Mouse (Mus musculus) C2C12 (cell line): Measurements from ENCODE around the gene Dmrta1. TPM values are rescaled to one million over a fixed set of nuclear protein-coding genes. Genes with fewer than 3 reads are reported as not detected.

Source experiments
- H3K27me3 ChIP-seq: one replicate; pipeline ENCODE4 v1.6.1; 2011; ENCODE audit not compliant: control insufficient read depth, insufficient read depth, insufficient read length
- H3K36me3 ChIP-seq: one replicate; pipeline ENCODE4 v1.6.1; 2011; ENCODE audit not compliant: control insufficient read depth, insufficient read depth
- H3K4me3 ChIP-seq: one replicate; pipeline ENCODE4 v1.5.1; 2011; ENCODE audit warnings: mild to moderate bottlenecking, control low read depth; ENCODE audit not compliant: poor library complexity, insufficient read depth, severe bottlenecking
- H3K79me2 ChIP-seq: one replicate; pipeline ENCODE4 v1.6.1; 2011; ENCODE audit not compliant: control insufficient read depth, insufficient read depth
- H3K79me3 ChIP-seq: one replicate; pipeline ENCODE4 v1.6.1; 2011; ENCODE audit warnings: low read depth, control low read depth
- H3ac ChIP-seq: one replicate; pipeline ENCODE3; 2011; ENCODE audit warnings: low read depth; ENCODE audit not compliant: control insufficient read depth, insufficient read length
- CEBPB ChIP-seq: IDR thresholded peaks from one replicate; pipeline ENCODE4 v1.6.1; 2011; ENCODE audit warnings: low read depth, mild to moderate bottlenecking, control low read depth, moderate library complexity
- CTCF ChIP-seq: IDR thresholded peaks from one replicate; pipeline ENCODE4 v1.5.1; 2011; ENCODE audit not compliant: control insufficient read depth, insufficient read depth, insufficient read length
- FOSL1 ChIP-seq: IDR thresholded peaks from one replicate; pipeline ENCODE4 v1.8.0; 2011; ENCODE audit warnings: mild to moderate bottlenecking, low read length; ENCODE audit not compliant: poor library complexity, insufficient read depth, severe bottlenecking
- MAX ChIP-seq: IDR thresholded peaks from one replicate; pipeline ENCODE4 v1.6.1; 2011; ENCODE audit warnings: mild to moderate bottlenecking, control low read depth
- MYOD1 ChIP-seq: IDR thresholded peaks from one replicate; pipeline ENCODE4 v1.6.1; 2011; ENCODE audit warnings: low read depth; ENCODE audit not compliant: control insufficient read depth, insufficient read length
- MYOG ChIP-seq: IDR thresholded peaks from one replicate; pipeline ENCODE4 v1.6.1; 2011; ENCODE audit not compliant: control insufficient read depth, insufficient read length; ENCODE audit errors: extremely low read depth
- USF1 ChIP-seq: IDR thresholded peaks from one replicate; pipeline ENCODE4 v1.6.1; 2011; ENCODE audit warnings: low read depth, mild to moderate bottlenecking, control low read depth, moderate library complexity
- polyA plus RNA-seq: library from polyadenylated mRNA; unstranded; fragments of >200 nt; fragmentation: generic; extraction: Trizol; gene quantifications from one replicate; pipeline ENCODE4 v1.2.1, GENCODE M21; 2012; ENCODE audit warnings: missing spikeins

Gene Dmrta1
- polyA plus RNA-seq, 1 experiment, result not detected

GRCm38 (mm10) chr4:89650352-89651311 lies 28.6 kb upstream of the Dmrta1 start:
- no peaks in the 10 kb centered on the region for H3K79me2 ChIP-seq
- TF ChIP-seq CEBPB (no peak), MYOD1 (no peak), USF1 (no peak), MAX (no peak)

GRCm38 (mm10) chr4:89651312-89651686 lies 27.9 kb upstream of the Dmrta1 start:
- Histone ChIP-seq H3K36me3 (no peaks in the 10 kb centered on the region), H3K79me2 (no peaks in the 10 kb centered on the region), H3K4me3 (no peak overlapping the region), H3K79me3 (no peaks in the 10 kb centered on the region), H3ac (no peak overlapping the region), H3K27me3 (peaks cover 10% of the 10 kb centered on the region)
- TF ChIP-seq MAX, result no peak
- TF ChIP-seq USF1, result no peak
- TF ChIP-seq CTCF, result no peak
- no peak for TF ChIP-seq MYOD1
- TF ChIP-seq MYOG, result no peak
- TF ChIP-seq CEBPB, result no peak
- TF ChIP-seq FOSL1, result no peak

More at GRCm38 (mm10) chr4:89650352-89651311, 28.6 kb upstream of the Dmrta1 start:
- no peaks in the 10 kb centered on the region for H3K36me3 ChIP-seq
- H3ac ChIP-seq, result no peak overlapping the region
- H3K4me3 ChIP-seq, result no peak overlapping the region
- peaks cover 10% of the 10 kb centered on the region for H3K27me3 ChIP-seq
- no peaks in the 10 kb centered on the region for H3K79me3 ChIP-seq

- Histone ChIP-seq H3K36me3 (no peaks in the 10 kb centered on the region), H3K79me2 (no peaks in the 10 kb centered on the region), H3ac (no peak overlapping the region), H3K4me3 (no peak overlapping the region), H3K27me3 (peaks cover 10% of the 10 kb centered on the region), H3K79me3 (no peaks in the 10 kb centered on the region)
- TF ChIP-seq MAX (no peak), MYOG (no peak), FOSL1 (no peak), CEBPB (no peak), CTCF (no peak), USF1 (no peak), MYOD1 (no peak)
Observed at GRCm38 (mm10) chr4:89651779-89652178, 27.5 kb upstream of the Dmrta1 start.

- Histone ChIP-seq H3ac (no peak overlapping the region), H3K27me3 (peaks cover 8% of the 10 kb centered on the region), H3K79me3 (no peaks in the 10 kb centered on the region), H3K4me3 (no peak overlapping the region), H3K79me2 (no peaks in the 10 kb centered on the region), H3K36me3 (no peaks in the 10 kb centered on the region)
- no peak for TF ChIP-seq MYOG
Observed at GRCm38 (mm10) chr4:89663406-89663805, 15.8 kb upstream of the Dmrta1 start.

GRCm38 (mm10) chr4:89674711-89675110 lies 4.5 kb upstream of the Dmrta1 start:
- Histone ChIP-seq H3K79me3 (no peaks in the 10 kb centered on the region), H3ac (no peak overlapping the region), H3K36me3 (no peaks in the 10 kb centered on the region), H3K27me3 (no peaks in the 10 kb centered on the region), H3K79me2 (no peaks in the 10 kb centered on the region), H3K4me3 (no peak overlapping the region)
- TF ChIP-seq MYOD1 (no peak), CEBPB (no peak), CTCF (no peak), MAX (no peak), FOSL1 (no peak), MYOG (no peak), USF1 (no peak)

GRCm38 (mm10) chr4:89677903-89678302 lies 1.3 kb upstream of the Dmrta1 start:
- H3K79me2 ChIP-seq, result no peaks in the 10 kb centered on the region
- H3K4me3 ChIP-seq, result no peak overlapping the region
- H3K27me3 ChIP-seq, result no peaks in the 10 kb centered on the region
- H3K36me3 ChIP-seq, result no peaks in the 10 kb centered on the region
- no peaks in the 10 kb centered on the region for H3K79me3 ChIP-seq
- H3ac ChIP-seq, result no peak overlapping the region
- TF ChIP-seq USF1, result no peak
- no peak for TF ChIP-seq MYOD1
- no peak for TF ChIP-seq CTCF
- no peak for TF ChIP-seq FOSL1
- no peak for TF ChIP-seq MAX
- no peak for TF ChIP-seq MYOG
- TF ChIP-seq CEBPB, result no peak
